Mouse (Mus musculus) brain, embryonic 18.5 days (tissue): ENCODE data around the gene Spns2.
"Not testable (repeated sequence)": the region's sequence is repeated elsewhere in the genome, so short reads cannot be mapped to it uniquely, and the experiment has no call there.

Source experiments
- DNase-seq: peaks from one replicate; pipeline ENCODE4 v3.0.0-alpha.2; 2012; ENCODE audit warnings: low read depth, low spot score

The Spns2 gene

GRCm38 (mm10) chr11:72473540-72473939, 16.2 kb downstream of the Spns2 start:
- DNase-seq = no peak

DNA sequence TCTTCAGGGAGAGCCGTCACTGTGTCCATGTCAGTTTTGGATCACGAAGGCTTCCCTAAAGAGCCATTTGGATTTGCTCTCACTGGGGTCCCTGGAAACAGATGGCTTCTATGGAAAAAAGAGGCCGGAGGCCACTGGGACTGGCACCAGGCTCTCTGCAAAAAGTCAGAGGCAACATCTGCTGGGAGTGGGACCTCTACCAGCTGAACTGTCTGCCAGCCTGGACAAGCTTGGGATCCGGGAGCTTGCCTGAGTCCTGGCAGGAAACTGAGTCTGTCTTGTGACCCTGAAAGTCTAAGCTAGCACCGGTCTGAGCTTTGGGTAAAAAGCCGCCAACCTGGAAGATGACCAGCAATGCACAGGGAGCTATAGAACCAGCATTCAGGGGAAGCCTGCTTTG, 18.3 kb downstream of the Spns2 start:
- DNase-seq = no peak

GRCm38 (mm10) chr11:72470004-72470403, 19.7 kb downstream of the Spns2 start:
- DNase-seq = no peak

- DNase-seq = no peak
Measured at GRCm38 (mm10) chr11:72469217-72469616, 20.5 kb downstream of the Spns2 start.

DNA sequence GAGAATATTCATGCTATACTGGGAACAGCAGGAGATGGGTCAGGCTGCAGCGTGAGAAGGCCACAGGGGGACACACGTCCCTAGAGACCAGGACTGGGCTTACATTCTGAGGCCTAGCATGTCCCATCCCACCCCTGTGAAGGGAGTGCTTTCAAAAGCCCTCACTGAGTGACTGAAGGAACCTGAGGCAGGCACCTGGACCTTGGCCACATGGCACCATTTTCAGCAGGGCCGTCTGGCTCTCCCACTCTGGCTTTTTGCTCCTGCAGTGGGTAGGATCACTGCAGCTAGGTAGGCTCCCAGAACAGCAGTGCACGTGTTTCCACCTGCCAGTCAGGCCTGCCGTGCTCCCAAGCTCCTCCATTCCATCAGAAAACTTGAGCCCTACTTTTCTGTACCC, 21.2 kb downstream of the Spns2 start:
- DNase-seq = no peak

DNA sequence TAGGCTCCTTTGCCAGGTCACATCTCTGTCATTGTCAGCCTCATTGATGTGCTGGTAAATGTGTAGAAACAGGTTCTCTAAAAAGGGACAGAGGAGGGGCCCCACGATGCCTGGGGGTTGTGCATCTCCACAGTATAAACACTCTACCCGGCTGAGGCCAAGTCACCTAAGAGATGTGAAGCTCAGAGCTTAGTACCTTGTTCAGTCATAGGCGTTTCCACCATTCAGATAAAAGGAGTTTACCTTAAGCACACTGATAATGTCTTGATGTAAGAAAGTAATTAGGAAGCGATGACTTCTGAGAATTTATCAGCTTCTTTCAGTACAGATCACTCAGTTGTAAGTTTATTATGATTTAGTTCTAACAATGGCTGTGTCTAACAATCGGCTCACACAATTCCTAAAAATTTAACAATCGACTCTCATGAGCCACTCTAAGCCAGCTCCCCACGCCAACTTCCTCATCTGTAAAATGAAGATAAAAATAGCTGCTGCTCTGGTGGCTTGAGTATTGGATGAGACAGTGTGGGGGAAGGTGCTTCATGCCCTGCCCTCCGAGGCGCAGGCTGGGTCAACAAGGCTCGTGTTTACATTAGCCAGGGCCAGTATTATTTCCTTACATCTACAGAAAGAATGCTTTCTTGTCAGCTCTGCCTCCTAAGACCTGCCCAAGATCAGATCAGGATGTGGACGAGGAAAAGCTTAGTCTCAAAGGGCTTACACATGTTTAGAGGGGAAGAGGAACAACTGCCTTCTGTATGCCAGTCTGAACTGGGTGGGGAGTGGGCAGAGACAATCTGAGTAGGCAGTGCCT, 22.8 kb downstream of the Spns2 start:
- no peak for DNase-seq

DNA sequence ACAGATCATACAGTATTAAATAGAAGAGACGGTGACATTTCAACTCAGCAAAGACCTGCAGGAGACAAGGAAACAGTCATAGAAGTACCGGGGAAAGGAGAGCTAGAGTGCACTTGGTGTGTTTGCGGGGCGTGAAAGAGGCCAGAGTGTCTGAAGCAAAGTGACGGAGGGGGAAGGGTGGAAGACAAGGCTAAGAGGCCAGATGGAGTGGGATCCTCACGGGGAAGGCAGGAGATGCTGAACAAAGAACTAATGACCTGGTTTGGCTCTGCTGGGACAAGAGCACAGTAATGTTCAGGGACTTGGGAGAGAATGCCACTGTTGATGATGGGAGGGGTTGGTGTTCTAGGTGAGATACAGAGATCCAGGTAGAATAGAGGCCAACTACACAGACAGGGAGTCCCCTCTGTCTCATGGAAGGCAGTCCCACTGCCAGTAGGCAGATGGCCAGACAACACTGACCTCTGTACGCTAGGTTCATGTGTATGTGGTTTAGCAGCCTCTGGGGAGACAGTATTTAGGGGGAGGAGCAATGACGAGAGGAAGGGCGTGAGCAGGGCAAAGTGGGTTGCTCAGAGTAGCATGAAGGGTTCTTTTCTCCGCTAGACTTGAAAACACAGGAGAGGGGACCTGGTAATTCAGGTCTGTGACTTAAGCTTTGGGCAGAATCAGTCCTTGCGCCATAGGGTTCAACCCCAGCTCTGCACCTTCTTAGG, 23.6 kb downstream of the Spns2 start:
- DNase-seq = no peak

DNA sequence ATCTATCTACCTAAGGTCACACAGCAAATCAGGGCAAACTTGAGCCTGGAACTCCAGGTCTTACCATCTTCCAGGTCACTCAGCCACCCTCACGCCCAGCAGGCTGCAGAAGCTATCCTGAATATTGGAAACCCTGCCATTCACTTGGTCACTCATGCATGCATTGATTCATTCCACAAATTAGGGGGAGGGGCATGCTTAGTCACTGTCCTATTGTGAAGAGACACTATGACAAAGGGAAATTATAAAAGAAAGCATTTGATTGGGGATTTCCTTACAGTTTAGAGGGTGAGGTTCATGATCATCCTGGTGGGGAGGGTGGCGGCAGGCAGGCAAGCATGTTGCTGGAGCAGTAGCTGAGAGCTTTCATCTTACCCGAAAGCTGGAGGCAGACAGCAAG, 24.9 kb downstream of the Spns2 start:
- DNase-seq = no peak

- no peak for DNase-seq
Measured at GRCm38 (mm10) chr11:72461500-72461981, 28.2 kb downstream of the Spns2 start.

DNA sequence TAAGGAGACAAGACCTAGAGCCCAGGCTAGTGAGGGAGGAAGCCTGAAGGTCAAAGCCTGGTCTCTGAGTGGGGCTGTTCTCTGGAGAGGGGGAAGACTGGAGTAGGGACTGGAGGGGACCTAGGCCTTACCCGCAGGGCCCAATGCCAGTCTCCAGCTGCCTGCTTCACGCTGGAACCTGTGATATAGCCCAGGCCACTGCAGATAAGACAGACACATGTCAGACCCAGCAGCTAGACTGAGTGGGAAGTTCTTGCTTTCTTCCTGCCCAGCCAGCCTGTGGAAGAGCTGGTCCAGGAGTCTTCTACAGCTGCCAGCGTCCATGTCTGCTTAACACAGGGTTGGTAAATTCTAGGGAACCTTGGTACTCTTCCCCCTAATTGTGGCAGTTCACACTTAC, 31.2 kb downstream of the Spns2 start:
- no peak for DNase-seq

DNA sequence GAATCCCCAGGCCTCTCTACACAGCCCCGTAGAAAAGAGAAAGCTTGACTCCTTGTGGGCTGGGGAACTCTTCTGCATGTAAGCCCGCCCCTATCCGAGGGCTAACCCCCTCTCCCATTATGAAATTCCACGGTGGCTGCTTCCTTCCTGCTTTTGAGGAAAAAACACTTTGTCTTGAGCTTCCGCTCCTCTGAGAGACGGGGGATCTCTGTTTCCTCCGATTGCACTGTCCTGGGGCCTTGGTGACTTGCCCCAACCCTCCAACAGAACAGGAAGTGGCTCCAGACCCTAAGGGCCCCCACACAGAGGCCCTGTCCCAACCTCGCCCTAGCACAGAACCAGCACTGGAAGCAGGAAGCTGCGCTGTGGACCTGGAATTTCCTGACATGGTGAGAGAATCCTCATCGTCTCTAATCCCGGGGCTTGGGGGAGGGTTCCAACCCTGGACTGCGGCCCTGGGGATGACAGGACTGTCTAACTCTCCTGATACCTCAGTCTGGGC, 31.7 kb downstream of the Spns2 start:
- no peak for DNase-seq

DNA sequence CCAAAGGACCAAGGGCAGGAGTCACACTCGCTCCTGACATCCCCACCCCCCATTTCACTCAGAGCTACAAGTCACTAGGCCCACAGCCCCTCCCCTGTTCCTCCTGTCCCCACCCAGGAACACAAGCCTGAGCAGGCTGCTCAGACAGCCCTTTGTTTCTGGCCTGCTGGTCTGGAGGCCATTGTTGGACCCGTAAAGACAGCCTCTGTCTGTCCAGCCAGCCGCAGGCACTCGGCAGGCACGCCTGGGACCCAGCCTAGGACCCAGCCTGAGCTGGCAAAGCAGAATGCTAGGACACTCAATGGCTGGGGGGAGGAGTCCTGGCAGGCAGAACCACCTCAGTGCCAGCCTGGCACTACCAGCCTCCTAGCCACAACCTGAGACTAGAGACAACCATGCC, 34.0 kb downstream of the Spns2 start:
- no peak for DNase-seq

DNA sequence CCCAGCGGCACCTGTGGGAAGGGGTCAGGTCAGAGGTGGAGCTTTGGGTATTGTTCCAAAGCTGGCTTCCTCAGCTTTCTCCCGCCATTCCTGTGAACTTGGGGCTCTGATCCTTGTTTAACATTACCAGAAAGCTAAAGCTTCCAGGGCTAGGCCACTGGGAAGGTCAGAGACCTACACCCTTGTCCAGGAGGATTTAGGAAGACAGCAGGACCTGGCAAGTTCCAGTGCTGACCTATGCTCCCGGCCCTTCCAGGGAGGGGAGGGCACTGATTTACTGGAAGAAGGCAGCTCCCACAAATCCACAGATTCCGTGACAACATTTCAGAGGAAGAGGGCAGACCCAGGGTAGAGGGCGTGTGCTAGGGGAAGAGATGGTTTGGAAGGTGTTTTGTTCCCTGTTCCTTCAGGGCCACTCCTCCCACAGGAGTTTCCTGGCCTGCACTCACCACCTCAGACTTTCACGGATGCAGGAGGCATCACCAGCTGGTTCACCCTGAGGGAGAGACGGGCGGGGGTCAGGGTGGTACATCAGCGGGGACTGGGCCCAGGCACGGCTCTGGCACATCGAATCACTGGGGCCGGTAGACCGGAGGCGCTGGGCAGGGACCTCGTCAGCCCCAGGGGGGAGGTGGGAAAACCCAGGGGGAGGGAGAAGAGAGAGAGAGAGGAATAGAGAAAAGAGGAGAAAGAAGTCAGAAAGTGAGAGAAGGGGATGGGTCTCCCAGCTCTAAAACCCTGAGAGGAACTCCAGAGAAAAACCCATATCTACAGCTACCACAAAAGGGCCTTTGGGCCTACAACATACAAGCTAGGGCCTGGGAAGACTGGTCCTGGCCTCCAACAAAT, 36.4 kb downstream of the Spns2 start:
- DNase-seq = no peak

DNA sequence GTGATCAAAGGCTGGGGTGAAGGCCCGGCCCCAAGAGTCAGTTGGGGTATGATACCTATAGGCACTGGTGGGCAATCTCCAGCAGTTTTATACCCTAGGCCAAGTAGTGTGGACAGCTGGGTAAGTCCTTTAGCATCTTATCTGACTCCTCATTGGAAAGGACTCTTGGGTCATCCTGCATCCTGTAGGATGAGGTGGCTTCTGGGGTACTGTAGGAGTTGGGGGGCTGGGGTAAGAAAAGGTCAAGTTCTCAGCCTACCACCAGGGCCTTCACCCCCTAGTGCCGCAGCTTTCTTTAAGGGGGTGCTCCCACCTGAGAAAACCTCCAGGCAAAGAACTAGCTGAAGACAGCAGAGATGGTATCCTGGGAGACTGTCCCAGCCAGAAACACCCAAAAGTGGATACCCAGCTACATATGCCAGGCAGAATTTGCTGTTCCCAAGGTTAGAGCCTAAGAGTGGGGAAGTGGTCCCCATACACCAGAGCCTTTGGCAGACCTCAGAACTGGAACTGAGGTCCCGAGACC, 37.5 kb downstream of the Spns2 start:
- DNase-seq = no peak

DNA sequence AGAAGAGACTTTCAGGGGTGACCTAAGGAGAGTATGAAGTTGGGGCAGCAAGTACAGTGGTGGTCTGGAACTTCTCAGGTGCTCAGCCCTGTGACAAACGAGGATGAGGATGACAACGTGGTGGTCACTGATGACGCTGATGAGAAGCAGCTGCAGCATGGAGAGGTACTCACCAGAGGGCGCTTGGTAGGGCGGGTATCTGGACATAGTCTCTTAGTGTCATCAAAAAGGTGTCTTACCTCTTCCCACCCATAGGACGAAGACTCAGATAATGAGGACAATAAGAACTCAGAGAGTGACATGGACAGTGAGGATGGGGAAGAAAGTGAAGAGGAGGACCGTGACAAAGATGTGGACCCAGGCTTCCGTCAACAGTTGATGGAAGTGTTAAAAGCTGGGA, 42.2 kb downstream of the Spns2 start:
- DNase-seq = no peak

DNA sequence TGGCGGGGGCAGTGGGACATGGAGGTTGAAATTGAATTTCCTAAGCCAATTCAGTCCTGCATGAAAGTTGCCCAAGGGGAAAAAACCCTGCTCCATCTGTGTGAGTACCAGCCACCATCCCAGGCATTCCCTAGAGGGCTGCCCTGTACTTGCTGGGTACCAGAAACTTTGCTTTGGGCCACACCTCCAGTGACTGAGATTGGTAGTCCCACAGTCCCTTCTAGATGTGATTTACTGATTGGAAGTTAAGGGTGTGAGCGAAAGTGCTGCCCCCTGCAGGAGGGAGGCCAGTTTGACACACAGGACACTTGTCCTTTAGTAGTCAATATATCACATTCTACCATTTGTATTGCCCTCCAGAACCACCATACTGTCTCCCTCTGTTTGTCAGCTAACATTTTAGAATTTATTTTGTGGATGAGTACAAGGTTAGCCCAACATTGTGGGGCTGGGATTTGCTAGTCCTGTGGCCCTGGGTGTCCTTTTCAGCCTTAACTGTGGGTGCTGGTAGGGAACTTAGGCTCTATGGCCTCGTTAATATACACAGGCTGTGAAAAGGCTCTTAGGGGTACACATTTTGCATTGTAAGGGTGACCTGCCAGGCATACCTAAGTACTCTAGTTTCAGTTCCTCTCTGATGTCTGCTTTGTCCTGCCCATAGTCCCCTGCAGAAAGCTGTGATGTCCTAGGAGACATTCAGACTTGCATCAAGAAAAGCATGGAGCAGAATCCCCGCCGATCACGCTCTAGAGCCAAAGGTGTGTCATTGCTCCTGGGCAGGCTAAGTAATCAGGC, 43.2 kb downstream of the Spns2 start:
- DNase-seq = no peak

DNA sequence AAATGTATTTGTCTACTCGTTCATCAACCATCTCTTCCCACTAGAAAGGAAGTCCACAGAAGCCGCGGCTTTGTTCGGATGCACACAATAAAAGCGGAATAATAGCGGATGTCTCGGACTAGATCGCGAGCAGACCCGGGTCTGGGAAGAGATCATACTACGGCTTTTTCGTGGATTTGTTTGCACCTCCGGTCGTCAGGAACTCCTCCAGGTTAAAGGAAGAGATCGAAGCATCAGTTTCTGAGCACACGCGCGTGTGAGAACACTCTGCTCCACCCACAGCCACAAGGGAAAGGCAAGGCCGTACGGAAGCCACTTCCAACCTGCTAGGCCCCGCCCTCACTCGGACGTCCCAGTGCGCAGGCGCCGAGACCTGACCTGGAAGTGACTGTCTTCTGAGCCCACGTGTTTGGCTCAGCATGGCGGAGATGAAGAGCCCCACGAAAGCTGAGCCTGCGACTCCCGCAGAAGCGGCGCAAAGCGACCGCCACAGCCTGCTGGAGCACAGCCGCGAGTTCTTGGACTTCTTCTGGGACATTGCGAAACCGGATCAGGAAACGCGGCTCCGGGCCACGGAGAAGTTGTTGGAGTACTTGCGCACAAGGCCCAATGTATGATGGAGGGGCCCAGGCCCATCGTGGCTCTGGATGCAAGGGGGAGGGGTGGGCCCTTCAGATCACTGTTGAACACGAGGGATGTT, 48.6 kb downstream of the Spns2 start, which contains the start of gene Mybbp1a:
TSS of gene Mybbp1a (plus strand) at position 391 of the 700 bp plus-strand sequence.
- peak; percentile 95 for DNase-seq

GRCm38 (mm10) chr11:72440597-72440964, 49.1 kb downstream of the Spns2 start:
- not testable (repeated sequence) for DNase-seq

- DNase-seq = no peak
Measured at GRCm38 (mm10) chr11:72438411-72438810, 51.3 kb downstream of the Spns2 start.
